In the genomic region with DNA sequence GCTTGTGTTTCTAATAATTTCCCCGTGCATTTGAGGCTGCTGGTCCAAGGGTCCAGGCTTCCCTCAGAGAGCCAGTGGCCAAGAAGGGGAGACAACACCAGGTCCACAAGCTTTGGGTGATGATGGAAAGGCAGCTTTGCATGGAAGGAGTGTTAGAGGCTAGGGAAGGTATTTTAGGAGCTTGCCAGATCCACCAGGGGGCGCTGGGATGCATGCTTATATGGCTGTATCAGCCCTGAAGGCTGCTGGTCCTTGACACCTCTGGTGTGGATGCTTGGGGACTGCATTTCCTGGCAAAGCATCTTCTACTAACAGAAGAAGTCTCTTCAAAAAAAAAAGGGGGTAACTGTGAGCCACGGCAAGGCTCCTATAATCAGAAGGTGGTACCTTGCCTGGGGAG, we compare ENCODE assay signal across 8 mouse cellular contexts. TPM values are rescaled to one million over a fixed set of nuclear protein-coding genes. Genes with fewer than 3 reads are reported as not detected.
DNase-seq lines count a peak whose midpoint lies in the region; TF ChIP-seq lines count a peak whose summit lies in the region.

No protein-coding gene starts in this region.

- peak; percentile 88 for TF ChIP-seq CTCF in gastrocnemius, adult 2 months (IDR thresholded peaks at IDR 0.05)

- DNase-seq in 416B (ENCODE audit: low read depth) (peak; percentile 73), R1 (ENCODE audit: low read depth, low spot score) (peak; percentile 71)
- peak; percentile 89 to 96 for DNase-seq in cerebellum, postnatal 14 days
- DNase-seq in gastrocnemius, adult 2 months: peak; percentile 82
- DNase-seq in kidney, postnatal 25 days: peak; percentile 82 to 90
- peak; percentile 65 to 72 for DNase-seq in lung, adult 18-20 months
- peak; percentile 58 for DNase-seq in ovary, postnatal 14 days (ENCODE audit: low spot score)
- peak; percentile 74 for DNase-seq in thymus, postnatal 0 days (ENCODE audit: low spot score)

- H3K4me3 ChIP-seq in gastrocnemius, adult 2 months: no peak overlapping the region

- intact Hi-C loops in gastrocnemius, adult 2 months (cut with DNase I): loop anchor here (1.0 to 2.0 kb wide), 2 partner anchors 79 to 91 kb away; no protein-coding TSS in a partner anchor

- H3K27ac ChIP-seq in gastrocnemius, adult 2 months: no peak overlapping the region

RNA-seq across cellular contexts. Expression of gene Arhgap40, which starts 37.5 kb away (rescaled TPM):
- total RNA-seq in gastrocnemius, adult 2 months (2021): under 1 TPM in 1 of 2 experiments, not detected in 1; 0.14 TPM
- 0.10 TPM in 1 of 2 replicates, not detected in the other for polyA plus RNA-seq in thymus, postnatal 0 days (2015; fragmentation: Nextera tagmentation; extraction: Ambion mirVana)

RNA-seq across cellular contexts. Expression of gene Adig, which starts 47.7 kb away (rescaled TPM):
- total RNA-seq in gastrocnemius, adult 2 months (2021): 1 to 10 TPM; 3.1 to 5.5 TPM
- polyA plus RNA-seq in thymus, postnatal 0 days (2015; fragmentation: Nextera tagmentation; extraction: Ambion mirVana): 0.22 and 1.2 TPM in 2 replicates
